Mouse (Mus musculus) CH12.LX (cell line): ENCODE measurements around the gene Bri3bp. TPM values are rescaled to one million over a fixed set of nuclear protein-coding genes. Genes with fewer than 3 reads are reported as not detected.

Source experiments
- DNase-seq: peaks from one replicate; pipeline ENCODE4 v3.0.0-alpha.2; 2013; ENCODE audit errors: extremely low read depth
- H3K27ac ChIP-seq: 2 replicates; pipeline ENCODE4 v1.5.1; 2012; ENCODE audit warnings: low read depth, mild to moderate bottlenecking, control low read depth, moderate library complexity; ENCODE audit not compliant: insufficient read depth
- H3K27me3 ChIP-seq: replicated peaks from 2 replicates; pipeline ENCODE3; 2012; ENCODE audit warnings: inconsistent platforms
- H3K36me3 ChIP-seq, 2 experiments: replicated peaks in 1 of 2; 2 replicates each; pipeline versions ENCODE3 to v1.6.1; 2012; ENCODE audit warnings: inconsistent platforms in 1 of 2, low read length in 1 of 2, mild to moderate bottlenecking in 1 of 2, mixed read lengths in 1 of 2, moderate library complexity in 1 of 2; ENCODE audit not compliant: control insufficient read depth in 1 of 2, insufficient read depth in 1 of 2
- H3K4me1 ChIP-seq, 2 experiments: 2 replicates each; pipeline ENCODE4 v1.6.1; 2012; ENCODE audit warnings: inconsistent platforms in 1 of 2, moderate library complexity in 1 of 2; ENCODE audit not compliant: insufficient read depth in 2 of 2, control insufficient read depth in 1 of 2
- H3K4me2 ChIP-seq: 2 replicates; pipeline ENCODE4 v1.6.1; 2012; ENCODE audit warnings: low read depth, mild to moderate bottlenecking, control low read depth; ENCODE audit not compliant: poor library complexity, insufficient read depth, severe bottlenecking
- H3K4me3 ChIP-seq, 3 experiments: fragments of 150-350 bp in 1 of 3; sonication (generic) in 1 of 3; replicated peaks in 1 of 3; 2 replicates each; pipeline versions ENCODE3 to v1.5.1; 2011 to 2012; ENCODE audit warnings: low read depth in 2 of 3, low read length in 2 of 3, mild to moderate bottlenecking in 2 of 3, moderate library complexity in 2 of 3, control low read depth in 1 of 3, improper control_type of control experiment in 1 of 3, inconsistent platforms in 1 of 3, mixed read lengths in 1 of 3; ENCODE audit not compliant: poor library complexity in 1 of 3
- H3K79me2 ChIP-seq: replicated peaks from 2 replicates; pipeline ENCODE4 v1.6.1; 2012; ENCODE audit warnings: mild to moderate bottlenecking, moderate library complexity; ENCODE audit not compliant: control insufficient read depth, poor library complexity, insufficient read depth, severe bottlenecking; ENCODE audit errors: extremely low read depth
- H3K9ac ChIP-seq: 2 replicates; pipeline ENCODE4 v1.6.1; 2012; ENCODE audit warnings: low read depth, mild to moderate bottlenecking, control low read depth, moderate library complexity; ENCODE audit not compliant: insufficient read depth
- H3K9me3 ChIP-seq: replicated peaks from 2 replicates; pipeline ENCODE3; 2012; ENCODE audit warnings: low read length, inconsistent platforms, mixed read lengths
- BHLHE40 ChIP-seq: IDR thresholded peaks from 2 replicates; pipeline ENCODE4 v1.6.1; 2011; ENCODE audit warnings: mild to moderate bottlenecking, low read depth, low read length, improper control_type of control experiment
- CHD1 ChIP-seq: IDR thresholded peaks from 2 replicates; pipeline ENCODE4 v1.6.1; 2012; ENCODE audit warnings: low read depth, low read length, improper control_type of control experiment, inconsistent platforms
- CHD2 ChIP-seq: IDR thresholded peaks from 2 replicates; pipeline ENCODE4 v1.6.1; 2011; ENCODE audit warnings: low read length, improper control_type of control experiment
- CTCF ChIP-seq, 2 experiments: IDR thresholded peaks in 1 of 2; conservative IDR thresholded peaks in 1 of 2; 2 replicates each; pipeline ENCODE4 v1.5.1; 2011 to 2012; ENCODE audit warnings: low read depth in 2 of 2, low read length in 2 of 2, improper control_type of control experiment in 1 of 2, inconsistent platforms in 1 of 2, mild to moderate bottlenecking in 1 of 2, moderate library complexity in 1 of 2
- E2F4 ChIP-seq: IDR thresholded peaks from 2 replicates; pipeline ENCODE4 v1.6.1; 2011; ENCODE audit warnings: low read depth, low read length, improper control_type of control experiment; ENCODE audit not compliant: insufficient replicate concordance
- EP300 ChIP-seq: IDR thresholded peaks from 2 replicates; pipeline ENCODE4 v1.6.1; 2011; ENCODE audit warnings: low read length, improper control_type of control experiment
- ETS1 ChIP-seq: conservative IDR thresholded peaks from 2 replicates; pipeline ENCODE4 v1.6.1; 2012; ENCODE audit warnings: low read depth, mild to moderate bottlenecking, inconsistent platforms, low read length, improper control_type of control experiment, moderate library complexity
- MAX ChIP-seq: IDR thresholded peaks from 2 replicates; pipeline ENCODE4 v1.6.1; 2011; ENCODE audit warnings: low read length, improper control_type of control experiment
- MAZ ChIP-seq: IDR thresholded peaks from 2 replicates; pipeline ENCODE4 v1.6.1; 2012; ENCODE audit warnings: low read depth, mild to moderate bottlenecking, inconsistent platforms, low read length, improper control_type of control experiment, moderate library complexity
- MYC ChIP-seq: IDR thresholded peaks from 2 replicates; pipeline ENCODE4 v1.6.1; 2011; ENCODE audit warnings: low read depth, mild to moderate bottlenecking, improper control_type of control experiment, low read length
- NRF1 ChIP-seq: IDR thresholded peaks from 2 replicates; pipeline ENCODE4 v1.6.1; 2014; ENCODE audit warnings: low read depth, mild to moderate bottlenecking, inconsistent platforms, low read length, improper control_type of control experiment, moderate library complexity
- POLR2A ChIP-seq: IDR thresholded peaks from 2 replicates; pipeline ENCODE4 v1.6.1; 2011; ENCODE audit warnings: low read depth, mild to moderate bottlenecking, improper control_type of control experiment, low read length
- RAD21 ChIP-seq: IDR thresholded peaks from 2 replicates; pipeline ENCODE4 v1.6.1; 2011; ENCODE audit warnings: low read depth, mild to moderate bottlenecking, low read length, improper control_type of control experiment, moderate library complexity
- SIN3A ChIP-seq: IDR thresholded peaks from 2 replicates; pipeline ENCODE4 v1.6.1; 2012; ENCODE audit warnings: low read length, improper control_type of control experiment, inconsistent platforms
- SMC3 ChIP-seq: IDR thresholded peaks from 2 replicates; pipeline ENCODE4 v1.6.1; 2011; ENCODE audit warnings: low read depth, low read length, improper control_type of control experiment
- TBP ChIP-seq: conservative IDR thresholded peaks from 2 replicates; pipeline ENCODE4 v1.6.1; 2011; ENCODE audit warnings: low read depth, low read length, improper control_type of control experiment
- TCF12 ChIP-seq: IDR thresholded peaks from 2 replicates; pipeline ENCODE4 v1.6.1; 2014; ENCODE audit warnings: low read depth, mild to moderate bottlenecking, inconsistent platforms, low read length, improper control_type of control experiment
- USF2 ChIP-seq: conservative IDR thresholded peaks from 2 replicates; pipeline ENCODE4 v1.6.1; 2011; ENCODE audit warnings: low read depth, low read length, improper control_type of control experiment
- ZMIZ1 ChIP-seq: IDR thresholded peaks from 2 replicates; pipeline ENCODE4 v1.6.1; 2012; ENCODE audit warnings: low read depth, mild to moderate bottlenecking, inconsistent platforms, low read length, improper control_type of control experiment
- ZNF384 ChIP-seq: IDR thresholded peaks from 2 replicates; pipeline ENCODE4 v1.6.1; 2012; ENCODE audit warnings: low read depth, low read length, improper control_type of control experiment, inconsistent platforms
- dilution Hi-C: fragments of 300-500 bp; cut with MboI; formaldehyde crosslinking; loops from 2 replicates; pipeline ENCODE4 v1.14.3; 2020; ENCODE audit warnings: low sequenced_read_pairs; ENCODE audit not compliant: extremely low pct_unique_long_range_greater_than_20kb, extremely low pct_ligation_motif_present
- in situ Hi-C: fragments of 300-500 bp; cut with MboI; formaldehyde crosslinking; loops from 3 replicates; pipeline ENCODE4 v1.14.3; 2019; ENCODE audit warnings: low sequenced_read_pairs, low pct_ligation_motif_present, low pct_unique_long_range_greater_than_20kb, mixed read lengths
- polyA plus RNA-seq: library from polyadenylated mRNA; unstranded; fragments of >175 nt; gene quantifications from 2 replicates; pipeline ENCODE4 v1.2.1, GENCODE M21; 2012; ENCODE audit warnings: low read depth; ENCODE audit not compliant: insufficient read length
- total RNA-seq, 2 experiments: library from RNA; depleted of rRNA; stranded (reverse); fragments of 300-350 nt in 1 of 2; fragments of >200 nt in 1 of 2; gene quantifications; 2 replicates each; pipeline ENCODE4 v1.2.3; 2012 to 2014

The Bri3bp gene
- total and polyA plus RNA-seq, 3 experiments = 37.7 to 147 (median 49.6) TPM

GRCm38 (mm10) chr5:125487375-125488115 lies 46.2 kb downstream of the Bri3bp start:
- no peak overlapping the region for H3K4me3 ChIP-seq
- no peak overlapping the region for H3K9ac ChIP-seq
- H3K79me2 ChIP-seq = no peaks in the 10 kb centered on the region
- H3K9me3 ChIP-seq = no peaks in the 10 kb centered on the region
- DNase-seq = peak; percentile 60
- peaks cover 16 to 69% of the 10 kb centered on the region in 2 experiments for H3K4me1 ChIP-seq
- no peak for TF ChIP-seq POLR2A
- TF ChIP-seq TCF12 = peak; percentile 34; the same call in 1 of the 2 replicates
- TF ChIP-seq ZNF384 = peak; percentile 91
- peak; percentile 10; the same call in 1 of the 2 replicates for TF ChIP-seq BHLHE40
- 0 out of 2 replicates have a peak, but pooled peaks have one; percentile 15 for TF ChIP-seq ETS1
- peak; percentile 37; the same call in 1 of the 2 replicates for TF ChIP-seq EP300
- TF ChIP-seq, all 38 proteins: peak for 5
- H3K27ac ChIP-seq = peak overlapping the region; percentile 5; the same call in 1 of the 2 replicates
- H3K27me3 ChIP-seq = no peaks in the 10 kb centered on the region
- dilution Hi-C loops = no loop called here
- peaks cover 27 to 71% of the 10 kb centered on the region in 2 experiments for H3K36me3 ChIP-seq
- in situ Hi-C loops = loop anchor here (10.0 kb wide), 2 partner anchors 113 to 203 kb away; no protein-coding TSS in a partner anchor
- no peak overlapping the region for H3K4me2 ChIP-seq

GRCm38 (mm10) chr5:125488116-125488455 lies 46.7 kb downstream of the Bri3bp start:
- Histone ChIP-seq H3K4me3 (no peak overlapping the region), H3K4me2 (no peak overlapping the region), H3K27ac (no peak overlapping the region), H3K4me1 (peaks cover 16 to 69% of the 10 kb centered on the region in 2 experiments), H3K9ac (no peak overlapping the region), H3K36me3 (peaks cover 27 to 71% of the 10 kb centered on the region in 2 experiments), H3K79me2 (no peaks in the 10 kb centered on the region), H3K9me3 (no peaks in the 10 kb centered on the region), H3K27me3 (no peaks in the 10 kb centered on the region)
- no peak for TF ChIP-seq MAZ
- peak; percentile 70 for TF ChIP-seq MYC
- 0 out of 2 replicates have a peak, but pooled peaks have one; percentile 60 for TF ChIP-seq MAX
- peak in 1 of 2 experiments; percentile 83; a peak in 2 of 4 replicates for TF ChIP-seq CTCF (conservative IDR thresholded peaks at IDR 0.05 in 1 of 2, IDR thresholded peaks at IDR 0.05 in 1 of 2; ENCODE audit: low read depth in 2 of 2, low read length in 2 of 2)
- TF ChIP-seq ZMIZ1 = no peak
- no peak for TF ChIP-seq USF2
- TF ChIP-seq NRF1 = no peak
- no peak for TF ChIP-seq TBP
- TF ChIP-seq SMC3 = peak; percentile 75
- TF ChIP-seq CHD1 = no peak
- peak; percentile 85 for TF ChIP-seq RAD21
- TF ChIP-seq E2F4 = no peak
- no peak for TF ChIP-seq CHD2
- TF ChIP-seq SIN3A = no peak
- dilution Hi-C loops = no loop called here
- DNase-seq = peak; percentile 73
- in situ Hi-C loops = loop anchor here (10.0 kb wide), 2 partner anchors 113 to 203 kb away; no protein-coding TSS in a partner anchor
